Mouse (Mus musculus) cerebellum, postnatal 4 days (tissue): ENCODE results near the gene Hist1h2af.
A peak's percentile ranks its signal among the peaks of the same experiment; 100 is the strongest.
"Not testable (repeated sequence)": the region's sequence is repeated elsewhere in the genome, so short reads cannot be mapped to it uniquely, and the experiment has no call there.

Experiments
- DNase-seq, 2 experiments: peaks; one replicate each; pipeline ENCODE4 v3.0.0; 2022; ENCODE audit warnings: low spot score in 2 of 2, mixed read lengths in 1 of 2

The Hist1h2af gene

DNA sequence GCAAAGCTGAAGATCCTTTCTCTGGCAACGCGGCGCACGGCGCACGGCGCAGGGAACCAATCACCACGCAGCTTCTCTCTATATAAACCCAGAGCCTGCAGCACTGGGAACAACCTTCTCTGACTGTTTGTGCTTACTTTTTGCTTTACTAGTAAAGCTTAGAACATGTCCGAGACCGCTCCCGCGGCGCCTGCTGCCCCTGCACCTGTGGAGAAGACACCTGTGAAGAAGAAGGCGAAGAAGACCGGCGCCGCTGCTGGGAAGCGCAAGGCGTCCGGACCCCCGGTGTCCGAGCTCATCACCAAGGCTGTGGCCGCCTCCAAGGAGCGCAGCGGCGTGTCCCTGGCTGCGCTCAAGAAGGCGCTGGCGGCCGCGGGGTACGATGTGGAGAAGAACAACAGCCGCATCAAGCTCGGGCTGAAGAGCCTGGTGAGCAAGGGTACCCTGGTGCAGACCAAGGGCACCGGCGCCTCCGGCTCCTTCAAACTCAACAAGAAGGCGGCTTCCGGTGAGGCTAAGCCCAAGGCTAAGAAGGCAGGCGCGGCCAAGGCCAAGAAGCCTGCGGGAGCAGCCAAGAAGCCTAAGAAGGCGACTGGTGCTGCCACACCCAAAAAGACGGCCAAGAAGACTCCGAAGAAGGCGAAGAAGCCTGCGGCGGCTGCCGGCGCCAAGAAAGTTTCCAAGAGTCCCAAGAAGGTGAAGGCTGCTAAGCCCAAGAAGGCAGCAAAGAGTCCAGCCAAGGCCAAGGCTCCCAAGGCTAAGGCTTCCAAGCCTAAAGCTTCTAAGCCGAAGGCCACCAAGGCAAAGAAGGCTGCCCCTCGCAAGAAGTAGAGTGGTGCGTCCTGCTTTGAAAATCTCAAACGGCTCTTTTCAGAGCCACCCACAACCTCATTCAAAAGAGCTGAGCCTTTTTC lies 21.5 kb downstream of the Hist1h2af start:
- DNase-seq: peak; percentile 35 to 69

DNA sequence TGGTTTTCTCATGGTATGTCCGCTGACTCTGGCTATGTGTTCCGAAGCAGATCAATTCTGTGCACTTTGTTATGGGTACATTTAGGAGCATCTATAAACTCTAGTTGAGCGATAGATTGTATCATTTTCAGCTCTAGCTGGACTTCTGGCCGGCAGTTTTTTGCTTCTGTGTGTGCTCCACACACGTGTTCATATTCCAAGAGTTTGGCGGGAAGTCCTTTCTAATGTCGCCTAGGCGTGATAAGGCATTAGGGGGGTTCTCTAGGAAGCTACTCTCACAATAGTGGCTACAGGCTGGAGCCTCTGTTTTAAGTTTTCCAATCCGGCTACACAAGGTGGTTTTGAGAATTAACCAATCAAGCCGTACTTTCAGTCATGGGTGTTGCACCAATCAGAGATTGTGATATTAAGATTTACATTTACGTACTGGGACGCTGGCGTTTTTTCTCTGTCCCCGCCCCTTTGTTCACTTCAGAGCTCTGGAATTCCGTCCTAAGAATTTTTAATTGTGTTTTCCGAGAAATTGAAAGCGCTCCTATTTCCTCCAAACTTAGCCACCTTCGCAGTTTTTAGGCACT lies 22.2 kb downstream of the Hist1h2af start:
- DNase-seq: peak; percentile 21 to 41

- no peak for DNase-seq
Measured at GRCm38 (mm10) chr13:23556906-23557305, 23.2 kb downstream of the Hist1h2af start.

DNA sequence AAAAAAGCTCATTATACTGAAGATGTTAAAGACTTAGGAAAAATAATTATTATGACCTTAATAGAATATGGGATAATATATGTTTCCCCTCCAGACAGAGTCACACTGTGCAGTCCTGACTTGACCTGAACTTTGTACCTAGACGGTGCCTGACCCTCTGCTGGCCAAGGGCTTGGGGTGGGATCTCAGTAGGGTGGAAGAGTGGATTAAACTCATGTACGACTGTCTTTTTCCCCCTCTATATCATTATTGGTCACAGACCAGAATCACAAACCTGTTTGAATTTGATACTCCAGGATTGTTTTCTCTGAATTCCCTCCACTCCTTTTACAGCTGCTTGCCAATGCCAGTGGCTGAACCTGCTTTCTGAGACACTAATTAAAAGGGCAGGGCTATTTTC lies 27.0 kb downstream of the Hist1h2af start:
- not testable (repeated sequence) for DNase-seq

DNA sequence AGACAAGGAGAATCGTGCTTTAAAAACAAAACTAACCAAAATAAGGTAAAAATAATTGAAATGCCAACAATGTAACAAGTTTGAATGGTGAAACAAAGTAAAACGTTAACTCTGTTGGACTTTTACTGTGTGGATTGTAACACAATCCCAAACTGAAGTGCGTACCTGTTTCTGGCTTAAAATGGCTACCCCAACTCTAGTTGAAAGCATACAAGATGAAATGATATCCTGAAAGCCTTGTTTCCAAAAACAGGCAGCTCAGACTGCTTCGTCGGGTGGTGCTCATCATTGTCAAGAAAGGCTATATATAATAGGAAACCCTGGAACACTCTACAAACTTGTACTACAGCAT lies 27.8 kb downstream of the Hist1h2af start:
- DNase-seq: not testable (repeated sequence)

- DNase-seq: peak; percentile 83 to 94
Measured at GRCm38 (mm10) chr13:23561883-23562659, 28.4 kb downstream of the Hist1h2af start, which contains the start of gene Hist1h3e. Gene Hist1h3e (minus strand): TSS chr13:23562369.

- no peak for DNase-seq
Measured at GRCm38 (mm10) chr13:23562699-23563462, 29.2 kb downstream of the Hist1h2af start.

DNA sequence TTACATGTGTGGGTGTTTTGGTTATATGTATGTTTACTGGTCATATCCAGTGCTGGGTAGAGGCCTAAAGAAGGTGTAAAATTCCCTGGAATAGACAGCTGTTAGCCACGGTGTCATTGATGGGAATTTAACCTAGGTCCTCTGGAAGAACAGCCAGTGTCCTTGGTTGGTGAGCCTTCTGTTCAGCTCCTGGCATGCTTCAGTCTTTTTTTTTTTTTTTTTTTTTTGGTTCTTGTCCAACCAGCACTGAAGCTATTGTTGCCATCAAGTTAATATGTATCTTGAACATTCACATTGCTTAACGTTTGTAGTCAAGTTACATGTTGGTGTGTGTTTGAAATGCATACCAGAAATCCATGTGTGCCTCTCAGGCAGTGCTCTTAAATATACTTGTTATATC lies 30.8 kb downstream of the Hist1h2af start:
- DNase-seq: no peak

GRCm38 (mm10) chr13:23570261-23571021 lies 36.7 kb downstream of the Hist1h2af start:
- not testable (repeated sequence) for DNase-seq

DNA sequence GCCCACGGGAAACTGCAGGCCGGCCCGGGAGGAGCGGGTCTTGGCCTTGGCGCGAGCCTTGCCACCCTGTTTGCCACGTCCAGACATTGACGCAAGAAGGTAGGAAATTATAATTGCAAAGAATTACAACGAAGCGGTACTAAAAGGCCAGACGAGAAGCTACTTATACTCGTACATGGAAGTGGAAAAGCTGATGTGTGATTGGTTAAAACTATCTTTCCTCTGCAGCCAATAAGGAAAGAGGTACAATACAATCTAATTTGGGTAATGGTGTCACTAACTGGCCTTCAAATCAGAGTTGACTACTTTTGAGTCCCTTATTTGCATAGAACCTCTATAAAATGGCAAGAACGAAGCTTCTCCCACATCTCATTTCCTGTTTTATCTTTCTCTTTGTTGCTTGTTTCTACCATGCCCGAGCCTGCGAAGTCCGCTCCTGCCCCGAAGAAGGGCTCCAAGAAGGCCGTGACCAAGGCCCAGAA lies 37.4 kb downstream of the Hist1h2af start, which contains the start of the genes Hist1h2ae and Hist1h2bg:
Gene Hist1h2ae (minus strand): TSS at position 199 of the 482 bp plus-strand sequence.
Gene Hist1h2bg (plus strand): TSS at position 375 of the 482 bp plus-strand sequence.
- DNase-seq: peak; percentile 34 to 61

DNA sequence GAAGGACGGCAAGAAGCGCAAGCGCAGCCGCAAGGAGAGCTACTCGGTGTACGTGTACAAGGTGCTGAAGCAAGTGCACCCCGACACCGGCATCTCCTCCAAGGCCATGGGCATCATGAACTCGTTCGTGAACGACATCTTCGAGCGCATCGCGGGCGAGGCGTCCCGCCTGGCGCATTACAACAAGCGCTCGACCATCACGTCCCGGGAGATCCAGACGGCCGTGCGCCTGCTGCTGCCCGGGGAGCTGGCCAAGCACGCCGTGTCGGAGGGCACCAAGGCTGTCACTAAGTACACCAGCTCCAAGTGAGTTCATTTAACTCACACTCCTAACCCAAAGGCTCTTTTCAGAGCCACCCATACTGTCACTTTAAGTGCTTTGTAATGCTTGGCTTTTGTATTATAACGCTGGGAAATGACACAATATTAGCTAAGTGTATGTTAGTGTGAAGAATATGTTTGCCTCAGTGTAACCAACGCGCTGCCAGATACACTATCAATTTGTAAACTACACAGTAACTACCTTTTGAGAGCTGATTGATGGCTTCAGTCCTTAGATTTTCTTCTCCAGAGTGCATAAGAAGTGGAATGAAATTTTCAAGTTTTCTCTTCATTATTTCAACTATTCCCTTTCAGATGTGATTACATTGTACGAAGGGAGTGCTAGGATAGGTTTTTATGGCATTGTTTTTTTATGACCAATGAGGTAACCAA lies 38.0 kb downstream of the Hist1h2af start:
- not testable (repeated sequence) for DNase-seq

GRCm38 (mm10) chr13:23572218-23573033 lies 38.7 kb downstream of the Hist1h2af start:
- no peak for DNase-seq

- not testable (repeated sequence) for DNase-seq
Measured at GRCm38 (mm10) chr13:23573034-23573897, 39.6 kb downstream of the Hist1h2af start.

DNA sequence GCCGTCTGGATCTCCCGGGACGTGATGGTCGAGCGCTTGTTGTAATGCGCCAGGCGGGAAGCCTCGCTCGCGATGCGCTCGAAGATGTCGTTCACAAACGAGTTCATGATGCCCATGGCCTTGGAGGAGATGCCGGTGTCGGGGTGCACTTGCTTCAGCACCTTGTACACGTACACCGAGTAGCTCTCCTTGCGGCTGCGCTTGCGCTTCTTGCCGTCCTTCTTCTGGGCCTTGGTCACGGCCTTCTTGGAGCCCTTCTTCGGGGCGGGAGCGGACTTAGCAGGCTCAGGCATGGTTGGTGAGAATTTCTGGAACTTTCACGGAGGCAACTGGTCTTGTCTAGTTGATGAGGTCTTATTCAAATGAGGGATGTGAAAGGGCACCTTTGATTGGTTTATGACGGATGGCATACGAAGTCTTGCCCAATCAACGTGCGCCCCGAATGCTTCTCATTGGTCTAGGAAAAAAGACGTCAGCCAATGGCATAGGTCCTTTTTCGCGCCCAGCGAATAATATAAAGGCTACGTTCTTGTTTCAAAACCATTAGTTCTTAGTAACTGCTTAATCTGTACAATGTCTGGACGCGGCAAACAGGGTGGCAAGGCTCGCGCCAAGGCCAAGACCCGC lies 40.3 kb downstream of the Hist1h2af start, which contains the start of the genes Hist1h2bf and Hist1h2ad:
Gene Hist1h2bf (minus strand): TSS at position 299 of the 627 bp plus-strand sequence.
Gene Hist1h2ad (plus strand): TSS at position 484 of the 627 bp plus-strand sequence.
- DNase-seq: peak; percentile 69 to 87

GRCm38 (mm10) chr13:23574546-23575170 lies 41.0 kb downstream of the Hist1h2af start:
- DNase-seq: not testable (repeated sequence)

DNA sequence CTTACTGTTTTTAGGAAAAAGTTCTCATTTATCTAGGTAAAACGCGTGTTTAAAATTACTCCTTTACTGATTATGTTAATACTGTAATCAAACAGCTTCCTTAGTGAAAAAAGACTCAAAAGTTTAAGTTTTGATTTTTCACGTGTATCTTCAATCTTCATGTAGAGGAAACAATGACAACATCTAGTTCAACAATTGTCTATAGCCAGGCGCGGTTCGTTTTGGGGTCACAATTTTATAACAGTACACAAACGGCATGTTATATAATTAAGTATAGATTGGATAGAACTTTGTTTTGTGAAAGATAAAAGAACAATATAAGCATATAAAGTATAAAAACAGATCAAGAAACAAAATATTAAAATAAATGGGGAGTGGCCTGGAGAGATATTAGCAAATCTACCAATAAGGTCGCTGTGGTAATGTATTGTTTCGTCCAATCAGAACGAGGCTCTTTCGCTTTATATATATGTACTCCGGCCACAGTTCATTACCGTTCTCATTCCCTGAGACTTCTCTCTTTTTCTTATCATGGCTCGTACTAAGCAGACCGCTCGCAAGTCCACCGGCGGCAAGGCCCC lies 41.7 kb downstream of the Hist1h2af start, which contains the start of gene Hist1h3d:
Gene Hist1h3d (plus strand): TSS at position 493 of the 581 bp plus-strand sequence.
- no peak for DNase-seq
